In genomic region chr7:98881887-98882286, GRCm38 (mm10) we compare ENCODE assay signal across 10 mouse cellular contexts. TPM values are rescaled to one million over a fixed set of nuclear protein-coding genes. Genes with fewer than 3 reads are reported as not detected.
DNase-seq lines count a peak whose midpoint lies in the region; ATAC-seq and TF ChIP-seq lines count a peak whose summit lies in the region.
"Had no signal": no experiment of that assay in that cellular context is flagged by ENCODE, and none has a peak within 500 bp of the region (broad histone marks: within the 10 kb centered on the region; RNA-seq: fewer than 3 reads in every experiment).

No protein-coding gene starts in this region.

- no peaks in the 10 kb centered on the region for H3K4me1 ChIP-seq in heart, adult 2 months (ENCODE audit: control insufficient read depth, insufficient read depth, low read length)
- H3K4me1 ChIP-seq in liver, embryonic 14.5 days (replicated peaks; ENCODE audit: control insufficient read depth in 2 of 2, insufficient read depth in 2 of 2, low read length in 1 of 2), result no peaks in the 10 kb centered on the region
- H3K4me1 ChIP-seq in liver, embryonic 12.5 days, result no peaks in the 10 kb centered on the region

- intact Hi-C loops in heart, adult 2 months (cut with DNase I), result loop anchor here (5.0 kb wide), 1 partner anchor 195 kb away; no protein-coding TSS in a partner anchor
- intact Hi-C loops in heart, postnatal 14 days (cut with DNase I), result loop anchor here (5.0 kb wide), 1 partner anchor 75 kb away; no protein-coding TSS in a partner anchor

- ATAC-seq in liver, embryonic 14.5 days (ENCODE audit: insufficient read depth), result no peak
- no peak for ATAC-seq in liver, embryonic 12.5 days
- ATAC-seq in megakaryocyte-erythroid progenitor cell, adult 5-6 weeks (replicated peaks; ENCODE audit: low FRiP score, low TSS enrichment, poor library complexity, severe bottlenecking), result peak; percentile 17; the same call in 1 of the 2 replicates

- WGBS in heart, adult 2 months, result 75% methylated on average over 4 of the region's 4 CpGs
- 55% methylated on average over 4 of the region's 4 CpGs for WGBS in liver, embryonic 14.5 days (ENCODE audit: insufficient replicate concordance)
- WGBS in liver, embryonic 12.5 days (ENCODE audit: insufficient replicate concordance), result 58% methylated on average over 4 of the region's 4 CpGs

- no peaks in the 10 kb centered on the region for H3K79me2 ChIP-seq in heart, adult 2 months (replicated peaks; ENCODE audit: control insufficient read depth, insufficient read depth, low read length)

- no peaks in the 10 kb centered on the region for H3K9me3 ChIP-seq in liver, embryonic 14.5 days (ENCODE audit: control insufficient read depth, low read length)
- no peaks in the 10 kb centered on the region for H3K9me3 ChIP-seq in liver, embryonic 12.5 days (replicated peaks)
- H3K9me3 ChIP-seq: G1E had no signal

- H3K36me3 ChIP-seq in heart, adult 2 months (ENCODE audit: control insufficient read depth, insufficient read depth, low read length), result no peaks in the 10 kb centered on the region
- H3K36me3 ChIP-seq in liver, embryonic 14.5 days (replicated peaks; ENCODE audit: control insufficient read depth, insufficient read depth, low read depth), result no peaks in the 10 kb centered on the region
- no peaks in the 10 kb centered on the region for H3K36me3 ChIP-seq in liver, embryonic 12.5 days

- TF ChIP-seq EP300 in heart, adult 2 months (IDR thresholded peaks at IDR 0.05; ENCODE audit: insufficient read depth, low read depth, low read length), result no peak
- TF ChIP-seq EP300 in liver, embryonic 14.5 days (IDR thresholded peaks at IDR 0.05; ENCODE audit: low read depth), result no peak

- peak; percentile 52 for TF ChIP-seq CTCF in heart, adult 2 months (IDR thresholded peaks at IDR 0.05)
- TF ChIP-seq CTCF in liver, embryonic 14.5 days (IDR thresholded peaks at IDR 0.05; ENCODE audit: low read depth), result 0 out of 2 replicates have a peak, but pooled peaks have one; percentile 23

- no peak overlapping the region for H3K4me3 ChIP-seq in heart, adult 2 months
- no peak overlapping the region for H3K4me3 ChIP-seq in liver, embryonic 14.5 days (ENCODE audit: insufficient read depth in 1 of 2, low read depth in 2 of 2, low read length in 2 of 2)
- H3K4me3 ChIP-seq in liver, embryonic 12.5 days, result no peak overlapping the region

- H3K27ac ChIP-seq in heart, adult 2 months, result no peak overlapping the region
- H3K27ac ChIP-seq in liver, embryonic 14.5 days, result no peak overlapping the region
- H3K27ac ChIP-seq in liver, embryonic 12.5 days, result no peak overlapping the region

- no peak for DNase-seq in heart, adult 2 months
- no peak for DNase-seq in heart, postnatal 14 days
- DNase-seq in liver, embryonic 14.5 days (ENCODE audit: low read depth in 3 of 3, low spot score in 3 of 3), result no peak
- DNase-seq in ZHBTc4 (ENCODE audit: low read depth, low spot score), result peak; percentile 32
- DNase-seq in embryo, embryonic 11 days, result no peak
- DNase-seq: adrenal gland, adult 8-10 months; gastrocnemius, postnatal 25 days had no signal

- TF ChIP-seq POLR2A in heart, adult 2 months (IDR thresholded peaks at IDR 0.05; ENCODE audit: insufficient read depth, low read depth, low read length), result no peak

- no peaks in the 10 kb centered on the region for H3K27me3 ChIP-seq in heart, adult 2 months (ENCODE audit: control insufficient read depth, insufficient read depth, low read length)
- H3K27me3 ChIP-seq in liver, embryonic 14.5 days (ENCODE audit: control insufficient read depth, insufficient read depth, low read length), result no peaks in the 10 kb centered on the region
- H3K27me3 ChIP-seq in liver, embryonic 12.5 days (replicated peaks), result 0 out of 2 replicates have a peak, but pooled peaks cover 3% of the 10 kb centered on the region

- no peak overlapping the region for H3K4me2 ChIP-seq in liver, embryonic 14.5 days (ENCODE audit: low read depth)
- H3K4me2 ChIP-seq in liver, embryonic 12.5 days, result no peak overlapping the region

- no peak overlapping the region for H3K9ac ChIP-seq in heart, adult 2 months (ENCODE audit: low read depth, low read length)
- no peak overlapping the region for H3K9ac ChIP-seq in liver, embryonic 14.5 days (replicated peaks)
- H3K9ac ChIP-seq in liver, embryonic 12.5 days, result no peak overlapping the region

RNA-seq across cellular contexts. Expression of gene Wnt11, which starts 47.0 kb away (rescaled TPM):
- total RNA-seq in heart, adult 2 months (2021), result 1 to 10 TPM; 4.8 to 7.3 TPM
- 6.2 and 9.0 TPM in 2 replicates for polyA plus RNA-seq in heart, adult 2 months (2012; rRNA removed)
- 1 to 10 TPM; 2.7 to 3.7 TPM for total RNA-seq in heart, postnatal 14 days (2021)
- 0.93 and 0.95 TPM in 2 replicates for polyA plus RNA-seq in liver, embryonic 14.5 days (2012; rRNA removed)
- 0.46 and 0.48 TPM in 2 replicates for polyA plus RNA-seq in liver, embryonic 14.5 days (2014; fragmentation: Nextera tagmentation; extraction: Ambion mirVana)
- 3.6 and 3.9 TPM in 2 replicates for polyA plus RNA-seq in liver, embryonic 12.5 days (2016; fragmentation: Nextera tagmentation; extraction: Ambion mirVana)
- not detected in 2 replicates for total RNA-seq in megakaryocyte-erythroid progenitor cell, adult 5-6 weeks (2014; fragmentation: Nextera tagmentation)
- not detected in 2 replicates for total RNA-seq in megakaryocyte-erythroid progenitor cell, adult 5-6 weeks (2017)
- total RNA-seq: G1E had no signal
- polyA plus RNA-seq: G1E had no signal
